Mouse (Mus musculus) kidney, adult 8-10 months (tissue): ENCODE measurements around the gene Cnpy1.

ENCODE experiments used
- DNase-seq, 2 experiments: peaks; one replicate each; pipeline ENCODE4 v3.0.0; 2022

The Cnpy1 gene

DNA sequence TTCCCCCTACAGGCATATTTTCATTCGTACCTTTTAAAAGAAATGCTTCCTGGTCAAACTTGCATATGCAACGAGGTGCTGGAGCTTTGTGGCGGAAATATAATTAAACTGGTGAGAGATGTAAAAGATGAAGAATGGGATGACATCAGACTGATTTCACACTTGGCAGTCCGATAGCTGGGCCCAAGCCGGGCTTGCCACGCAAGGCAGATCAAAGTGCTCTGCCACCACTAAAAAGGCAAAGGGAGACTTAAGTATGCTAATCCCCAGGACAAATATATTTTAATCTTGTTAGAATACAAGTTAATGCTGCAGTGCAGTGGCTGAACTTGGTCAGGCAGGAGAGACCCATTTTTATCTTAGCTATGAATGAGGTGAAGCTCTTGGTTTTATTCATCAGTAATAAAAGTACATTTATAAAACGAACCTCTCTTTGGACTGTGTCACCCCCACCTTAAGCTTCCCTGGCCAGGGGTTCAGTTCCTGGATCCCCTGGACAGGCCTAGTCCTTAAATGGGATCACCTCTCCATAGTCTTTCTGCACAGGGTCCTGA, 66.3 kb downstream of the Cnpy1 start:
- DNase-seq, result no peak

DNA sequence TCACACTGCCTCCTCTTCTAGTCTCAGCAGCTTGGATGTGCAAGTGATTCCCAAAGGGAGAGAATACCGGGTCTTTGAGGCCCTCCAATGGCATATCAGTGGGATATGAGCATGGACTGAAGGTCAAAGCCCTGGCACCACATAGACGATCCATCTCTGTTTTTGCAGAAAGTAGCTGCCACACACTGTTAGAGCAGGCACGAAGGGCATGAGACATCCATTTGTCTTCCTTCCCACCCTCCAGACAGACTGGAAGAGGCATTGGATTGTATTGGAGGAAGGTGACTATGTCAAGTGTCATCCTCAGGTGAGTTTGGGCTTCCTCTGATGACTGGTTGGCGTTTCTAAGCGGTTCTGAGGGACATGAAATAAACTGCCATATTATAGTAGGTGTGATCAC, 67.3 kb downstream of the Cnpy1 start:
- no peak for DNase-seq

DNA sequence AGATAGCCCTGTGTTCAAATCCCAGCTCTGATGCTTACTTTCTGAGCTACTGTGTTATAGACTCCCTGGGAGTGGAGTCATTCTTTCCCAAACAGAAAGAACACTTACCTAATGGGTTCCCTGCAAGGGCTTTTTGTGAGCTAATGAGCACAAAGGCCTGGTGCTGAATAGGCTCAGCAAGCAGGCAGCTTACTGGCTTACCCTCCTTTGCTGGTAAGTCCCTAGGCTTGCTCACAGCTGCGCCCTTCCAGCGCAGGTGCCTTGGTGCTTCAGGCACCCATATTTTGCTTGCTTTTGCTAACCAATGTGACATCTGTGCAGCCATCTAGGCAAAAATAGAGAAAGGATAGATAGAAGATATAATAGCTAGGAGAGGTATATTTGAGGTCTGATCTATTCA, 69.0 kb downstream of the Cnpy1 start:
- no peak for DNase-seq

DNA sequence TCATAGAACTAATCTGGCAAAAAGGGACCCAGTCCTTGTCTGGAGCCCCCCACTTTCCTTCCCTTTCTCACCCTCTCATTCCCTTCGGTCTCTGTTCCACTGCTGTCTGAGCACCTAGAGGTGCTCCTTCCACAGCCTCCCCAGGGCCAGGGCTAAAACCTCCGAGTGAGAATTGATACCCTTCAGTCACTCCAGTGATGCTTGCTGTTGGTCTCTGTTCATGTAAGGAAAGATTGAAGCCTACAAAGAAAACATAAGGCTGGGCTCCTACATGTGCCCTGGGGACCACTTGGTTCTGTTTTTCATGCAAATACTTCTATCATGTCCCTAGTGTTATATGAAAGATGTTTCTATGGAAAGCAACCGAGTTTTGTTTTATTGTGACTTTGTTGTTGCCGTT, 69.6 kb downstream of the Cnpy1 start:
- no peak for DNase-seq

DNA sequence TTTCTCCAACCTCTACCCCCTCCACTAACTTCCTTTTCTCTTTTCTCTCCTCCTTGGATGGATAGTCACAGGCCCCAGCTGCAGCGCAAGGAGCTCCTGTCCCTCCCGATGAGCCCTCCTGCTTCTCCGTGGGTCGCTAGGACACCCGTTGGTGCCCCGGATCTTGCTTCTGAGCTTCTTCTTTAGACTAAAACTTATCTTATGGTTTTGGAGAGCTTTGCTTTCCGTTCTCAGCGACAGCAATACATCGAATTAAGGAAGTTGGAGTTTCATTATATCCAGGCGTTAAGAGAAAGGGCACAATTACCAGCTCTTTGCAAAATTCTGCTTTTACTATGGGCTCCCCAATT, 70.1 kb downstream of the Cnpy1 start:
- DNase-seq, result no peak

DNA sequence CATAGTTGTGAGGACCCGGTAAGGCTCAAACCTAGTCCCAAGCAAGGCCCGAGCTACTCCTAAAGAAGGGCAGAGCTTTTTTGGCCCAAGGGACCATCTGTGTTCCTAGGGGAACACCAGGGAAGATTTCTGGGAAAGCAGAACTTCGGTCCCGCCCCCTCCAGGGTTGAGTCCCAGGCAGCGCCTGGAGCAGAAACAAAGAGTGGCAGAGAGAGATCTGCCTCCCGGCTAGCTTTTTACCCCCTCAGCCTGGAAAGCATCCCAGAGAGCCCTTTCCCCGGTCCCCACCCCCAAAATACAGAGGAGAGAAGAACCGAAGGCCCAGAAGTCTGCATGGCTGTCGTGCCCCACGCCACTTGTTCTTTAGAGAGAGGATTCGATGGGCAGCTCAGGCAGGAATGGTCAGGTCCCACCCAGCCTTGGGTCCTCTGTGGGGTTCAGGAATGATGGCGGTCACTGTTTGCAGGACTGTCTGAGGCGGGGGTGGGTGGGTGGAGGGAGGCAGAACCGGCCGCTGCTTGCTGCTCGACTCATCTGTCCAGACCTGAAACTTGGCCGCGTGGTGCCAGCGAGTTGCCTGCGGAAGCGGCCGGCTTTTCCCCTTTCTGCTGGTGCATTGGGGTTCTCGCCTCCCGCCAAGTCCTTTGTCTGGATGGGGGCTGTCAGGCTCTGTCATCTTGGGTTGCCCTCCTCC, 70.6 kb downstream of the Cnpy1 start:
- DNase-seq, result no peak

DNA sequence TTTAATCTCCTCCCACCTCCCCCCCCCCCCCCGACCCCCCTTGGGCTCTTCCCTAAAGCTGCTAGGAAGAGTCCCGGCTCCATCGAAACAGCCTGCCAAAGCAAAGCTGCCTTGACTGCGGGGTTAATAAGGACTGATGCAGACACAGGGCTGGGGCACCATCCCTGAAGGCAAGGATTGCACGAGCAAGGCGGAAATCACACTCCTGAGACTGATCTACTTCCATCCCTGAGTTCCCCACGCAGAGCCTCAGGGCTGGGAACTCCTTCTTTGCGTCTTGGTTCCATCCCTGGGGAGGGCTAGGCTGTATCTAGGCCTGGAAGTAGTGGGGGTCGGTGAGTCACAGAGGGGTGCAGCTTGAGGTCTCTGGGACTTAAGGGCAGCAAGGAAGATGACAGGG, 71.5 kb downstream of the Cnpy1 start:
- DNase-seq, result no peak

DNA sequence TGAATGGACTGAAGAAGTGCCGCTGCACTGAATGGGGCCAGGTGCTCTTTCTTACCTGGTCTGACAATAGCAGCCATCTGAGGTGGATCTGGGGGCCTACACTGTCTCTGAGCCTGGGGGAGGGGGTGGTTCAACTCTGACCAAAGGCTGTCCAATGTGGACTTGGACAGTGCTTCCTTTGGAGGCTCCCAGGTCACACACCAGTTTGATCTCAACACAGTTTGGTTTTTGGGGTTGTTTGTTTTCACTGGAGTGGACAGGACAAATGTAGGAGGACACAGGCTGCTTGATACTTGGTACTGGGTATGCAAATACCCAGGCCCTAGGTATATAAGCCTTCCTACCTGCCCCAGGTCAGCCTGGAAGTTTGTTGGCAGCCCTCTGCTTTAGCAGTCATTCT, 71.9 kb downstream of the Cnpy1 start:
- no peak for DNase-seq

DNA sequence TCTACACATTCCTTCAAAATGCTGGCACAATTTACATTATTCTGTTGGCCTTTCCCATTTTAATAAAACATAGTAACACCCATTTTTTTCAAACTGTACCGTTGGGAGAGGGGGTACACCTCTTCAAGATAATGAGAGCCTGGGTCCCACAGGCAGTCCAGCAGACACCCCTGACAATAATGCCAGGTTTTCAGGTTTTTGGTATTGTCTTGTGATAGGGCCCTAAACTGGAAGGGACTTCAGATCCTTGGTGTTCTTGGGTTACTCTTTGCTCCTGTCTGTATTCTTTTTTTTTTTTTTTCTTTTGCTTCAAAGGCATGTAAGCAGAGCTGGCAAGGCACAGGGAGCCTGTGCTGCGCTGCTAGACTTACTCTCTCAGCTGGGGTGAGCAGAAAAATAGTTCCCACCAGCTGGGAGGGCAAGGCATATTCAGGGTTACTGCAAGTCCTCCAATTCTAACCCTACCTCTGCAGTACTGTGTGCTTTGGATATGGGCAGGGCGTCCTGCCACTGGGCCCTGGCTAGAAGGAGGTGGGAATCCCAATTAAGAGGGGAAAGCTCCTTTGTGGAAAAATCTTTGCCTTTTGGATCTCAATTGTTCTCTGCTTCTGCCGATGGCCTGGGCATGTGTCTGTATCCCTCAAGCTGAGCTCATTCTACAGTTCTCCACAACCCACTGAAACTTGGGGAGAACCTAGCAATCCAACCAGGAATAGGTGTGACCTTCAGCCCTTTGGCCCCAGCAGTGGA, 72.5 kb downstream of the Cnpy1 start:
- no peak for DNase-seq

DNA sequence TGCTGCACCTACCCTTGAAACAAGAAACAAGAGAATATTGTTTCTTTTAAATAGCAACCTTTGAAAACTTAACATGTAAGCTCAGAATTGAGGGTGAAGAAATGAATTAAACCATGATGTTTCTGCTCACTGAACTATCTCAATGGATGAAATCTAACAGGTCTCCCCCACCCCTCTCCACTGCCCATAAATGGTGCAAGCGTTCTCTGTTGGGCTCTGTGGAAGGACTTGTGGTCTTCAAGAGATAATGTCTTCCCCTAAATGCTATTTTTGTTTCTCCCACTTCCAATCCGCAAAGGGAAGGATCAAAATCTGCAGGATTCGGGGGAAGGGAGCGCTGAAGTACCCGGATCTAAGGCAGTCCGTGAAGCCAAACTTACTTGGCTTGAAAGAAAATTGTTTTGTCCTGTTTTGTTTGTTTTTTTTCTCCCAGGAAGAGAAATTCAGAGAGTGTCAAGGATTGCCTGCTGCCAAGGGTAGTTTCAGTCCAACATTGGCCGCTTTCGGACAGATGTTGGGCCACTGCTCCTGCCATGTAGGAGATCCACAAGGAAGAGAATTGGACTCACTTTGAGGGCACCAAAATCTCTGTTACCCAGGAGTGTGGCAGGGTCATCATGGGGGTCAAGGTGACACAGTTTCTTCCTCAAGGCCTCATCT, 73.2 kb downstream of the Cnpy1 start:
- no peak for DNase-seq

DNA sequence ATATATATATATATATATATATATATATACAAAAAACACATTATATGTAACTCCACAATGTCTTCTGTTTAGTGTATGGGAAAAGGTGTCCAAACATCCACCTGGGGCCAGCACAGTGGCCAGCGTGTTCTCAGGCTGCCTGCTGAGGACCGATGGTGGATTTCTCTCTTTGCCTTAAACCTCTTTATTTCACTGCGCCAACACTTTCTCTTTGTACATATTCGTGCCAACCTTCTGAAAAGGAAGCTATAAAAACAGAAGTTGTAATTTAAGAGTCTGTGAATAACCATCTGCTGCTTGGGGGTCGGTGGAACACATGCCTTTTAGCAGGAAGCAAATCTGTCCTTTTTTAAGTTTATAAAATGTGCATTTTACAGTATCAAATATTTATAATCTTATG, 73.9 kb downstream of the Cnpy1 start:
- no peak for DNase-seq

DNA sequence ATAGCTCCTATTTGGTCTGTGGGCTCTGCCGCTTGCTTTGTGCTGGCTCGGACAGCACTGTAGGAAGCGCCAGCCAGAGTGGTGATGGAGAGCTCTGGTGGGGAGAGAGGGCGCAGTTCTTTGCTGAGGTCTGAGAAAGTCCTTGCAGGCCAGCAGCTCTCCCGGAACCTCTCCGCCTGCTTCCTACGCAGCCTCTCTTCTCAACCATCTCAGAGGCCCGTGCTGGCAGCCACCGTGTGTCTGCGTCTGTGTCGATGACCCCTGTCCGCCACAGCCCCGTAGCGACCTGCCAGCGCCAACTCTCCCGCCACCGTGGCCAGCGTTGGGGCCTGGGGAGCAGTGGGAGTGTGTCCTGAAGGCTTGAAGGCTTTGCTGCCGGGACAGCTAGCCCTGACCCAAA, 74.7 kb downstream of the Cnpy1 start:
- no peak for DNase-seq

DNA sequence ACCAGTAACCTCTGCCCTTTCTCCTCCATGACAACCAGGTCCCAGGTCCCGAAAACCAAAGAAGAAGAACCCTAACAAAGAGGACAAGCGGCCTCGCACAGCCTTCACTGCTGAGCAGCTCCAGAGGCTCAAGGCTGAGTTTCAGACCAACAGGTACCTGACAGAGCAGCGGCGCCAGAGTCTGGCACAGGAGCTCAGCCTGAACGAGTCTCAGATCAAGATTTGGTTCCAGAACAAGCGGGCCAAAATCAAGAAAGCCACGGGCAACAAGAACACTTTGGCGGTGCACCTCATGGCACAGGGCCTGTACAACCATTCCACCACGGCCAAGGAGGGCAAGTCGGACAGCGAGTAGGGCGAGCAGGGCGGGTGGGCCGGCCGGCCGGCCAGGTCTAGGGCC, 75.5 kb downstream of the Cnpy1 start:
- no peak for DNase-seq

DNA sequence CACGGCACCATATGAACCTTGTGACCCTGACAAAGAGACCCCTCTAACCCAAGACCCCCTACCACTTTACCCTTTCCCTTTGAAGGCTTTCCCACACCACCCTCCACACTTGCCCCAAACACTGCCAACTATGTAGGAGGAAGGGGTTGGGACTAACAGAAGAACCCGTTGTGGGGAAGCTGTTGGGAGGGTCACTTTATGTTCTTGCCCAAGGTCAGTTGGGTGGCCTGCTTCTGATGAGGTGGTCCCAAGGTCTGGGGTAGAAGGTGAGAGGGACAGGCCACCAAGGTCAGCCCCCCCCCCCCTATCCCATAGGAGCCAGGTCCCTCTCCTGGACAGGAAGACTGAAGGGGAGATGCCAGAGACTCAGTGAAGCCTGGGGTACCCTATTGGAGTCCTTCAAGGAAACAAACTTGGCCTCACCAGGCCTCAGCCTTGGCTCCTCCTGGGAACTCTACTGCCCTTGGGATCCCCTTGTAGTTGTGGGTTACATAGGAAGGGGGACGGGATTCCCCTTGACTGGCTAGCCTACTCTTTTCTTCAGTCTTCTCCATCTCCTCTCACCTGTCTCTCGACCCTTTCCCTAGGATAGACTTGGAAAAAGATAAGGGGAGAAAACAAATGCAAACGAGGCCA, 76.3 kb downstream of the Cnpy1 start:
- DNase-seq, result no peak

DNA sequence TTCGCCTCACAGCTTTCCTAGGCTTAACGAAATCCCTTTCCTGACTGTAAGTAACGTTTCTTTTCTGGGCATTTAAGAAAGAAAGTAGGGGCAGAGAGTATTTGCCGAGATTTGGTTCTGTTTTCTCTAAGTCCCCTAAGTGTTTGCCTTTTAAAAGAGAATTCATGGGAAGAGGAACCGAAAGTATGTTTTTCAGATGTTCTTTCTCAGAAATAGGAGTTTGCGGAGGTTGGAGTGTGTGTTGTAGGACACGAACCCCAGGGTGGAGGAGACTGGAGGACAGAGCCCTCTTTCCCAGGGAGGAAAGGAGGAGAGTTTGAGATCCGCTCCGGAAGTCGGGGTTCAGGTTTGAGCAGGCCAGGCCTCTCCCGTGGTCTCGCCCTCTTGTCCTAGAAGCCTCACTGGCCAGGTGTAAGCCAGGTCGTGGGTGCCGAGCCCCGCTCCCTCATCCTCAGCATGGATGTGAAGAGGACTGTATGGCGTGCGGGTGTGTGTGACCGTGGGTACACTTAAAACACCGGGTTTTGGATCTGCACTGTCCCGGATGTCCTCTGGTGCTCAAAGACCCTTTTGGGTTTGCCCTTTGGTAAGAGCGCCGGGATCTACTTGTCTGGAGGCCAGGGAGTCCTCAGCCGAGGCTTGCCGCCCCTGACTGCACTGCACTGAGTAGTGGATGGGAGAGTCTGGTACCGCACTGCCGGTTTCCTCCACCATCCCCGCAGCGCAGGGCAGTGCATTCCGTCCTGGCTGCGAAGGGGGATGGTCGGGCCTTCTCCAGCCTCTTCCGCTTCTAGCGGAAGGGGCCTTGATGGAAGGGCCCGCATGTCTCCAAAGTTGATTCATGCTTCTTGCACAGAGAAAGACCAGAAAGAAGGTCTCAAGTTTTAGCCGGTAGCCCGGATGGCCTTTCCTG, 77.1 kb downstream of the Cnpy1 start:
- no peak for DNase-seq

DNA sequence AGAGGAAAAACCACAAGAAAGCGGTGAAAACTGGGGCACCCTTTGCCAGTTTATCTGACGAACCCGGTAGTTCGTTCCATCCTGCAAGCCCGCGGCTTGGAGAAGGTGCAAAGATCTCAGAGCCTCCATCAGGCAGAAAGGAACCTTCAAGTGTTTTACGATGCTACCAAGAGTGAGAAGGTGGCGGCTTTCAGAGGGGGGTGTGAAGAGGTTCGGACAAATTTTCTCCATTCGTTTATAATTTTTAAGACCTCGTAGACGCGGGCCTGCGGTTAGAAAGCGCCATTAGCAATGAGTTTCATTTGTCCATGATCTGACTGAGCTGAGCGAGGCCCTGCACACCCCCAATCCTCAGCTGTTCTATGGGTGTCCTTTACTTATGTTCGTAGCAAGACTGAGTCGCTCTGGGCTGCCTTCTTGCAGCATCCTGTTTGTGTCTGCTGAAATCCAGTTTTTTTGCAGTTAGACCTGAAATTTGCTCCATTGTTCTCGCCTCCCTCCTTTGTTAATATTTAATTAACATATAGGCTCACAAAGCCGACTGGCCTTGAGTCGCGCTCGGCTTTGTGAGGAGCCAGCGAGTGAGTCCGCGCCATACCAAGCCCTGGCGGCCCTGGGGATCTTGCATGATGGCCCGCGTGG, 77.9 kb downstream of the Cnpy1 start:
- DNase-seq, result no peak

DNA sequence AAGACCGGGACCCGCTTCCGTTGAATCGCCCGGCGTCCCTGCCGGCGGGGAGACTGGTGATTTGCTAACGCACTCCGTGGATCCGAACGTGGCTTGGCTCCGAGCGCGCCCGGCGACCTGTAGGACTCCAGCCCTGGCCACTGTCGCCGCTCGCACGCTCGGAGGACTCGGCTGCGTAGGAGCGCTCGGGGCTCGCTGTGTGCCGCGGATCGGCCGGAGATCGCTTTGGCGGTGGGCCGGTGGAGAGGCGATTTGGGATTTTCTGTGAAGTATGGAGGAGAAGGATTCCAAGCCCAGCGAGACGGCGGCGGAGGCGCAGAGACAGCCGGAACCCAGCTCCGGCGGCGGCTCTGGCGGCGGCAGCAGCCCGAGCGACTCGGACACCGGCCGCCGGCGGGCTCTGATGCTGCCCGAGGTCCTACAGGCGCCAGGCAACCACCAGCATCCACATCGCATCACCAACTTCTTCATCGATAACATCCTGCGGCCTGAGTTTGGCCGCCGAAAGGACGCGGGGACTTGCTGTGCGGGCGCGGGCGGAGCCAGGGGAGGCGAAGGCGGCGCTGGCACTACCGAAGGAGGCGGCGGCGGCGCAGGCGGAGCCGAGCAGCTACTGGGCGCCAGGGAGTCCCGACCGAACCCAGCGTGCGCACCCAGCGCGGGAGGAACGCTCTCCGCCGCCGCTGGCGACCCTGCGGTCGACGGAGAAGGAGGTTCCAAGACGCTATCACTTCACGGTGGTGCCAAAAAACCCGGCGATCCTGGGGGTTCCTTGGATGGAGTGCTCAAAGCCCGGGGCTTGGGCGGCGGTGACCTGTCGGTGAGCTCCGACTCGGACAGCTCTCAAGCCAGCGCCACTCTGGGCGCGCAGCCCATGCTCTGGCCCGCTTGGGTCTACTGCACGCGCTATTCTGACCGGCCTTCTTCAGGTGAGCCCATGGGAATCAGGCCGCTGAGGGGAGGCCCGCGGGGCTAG, 79.1 kb downstream of the Cnpy1 start:
- DNase-seq, result no peak

DNA sequence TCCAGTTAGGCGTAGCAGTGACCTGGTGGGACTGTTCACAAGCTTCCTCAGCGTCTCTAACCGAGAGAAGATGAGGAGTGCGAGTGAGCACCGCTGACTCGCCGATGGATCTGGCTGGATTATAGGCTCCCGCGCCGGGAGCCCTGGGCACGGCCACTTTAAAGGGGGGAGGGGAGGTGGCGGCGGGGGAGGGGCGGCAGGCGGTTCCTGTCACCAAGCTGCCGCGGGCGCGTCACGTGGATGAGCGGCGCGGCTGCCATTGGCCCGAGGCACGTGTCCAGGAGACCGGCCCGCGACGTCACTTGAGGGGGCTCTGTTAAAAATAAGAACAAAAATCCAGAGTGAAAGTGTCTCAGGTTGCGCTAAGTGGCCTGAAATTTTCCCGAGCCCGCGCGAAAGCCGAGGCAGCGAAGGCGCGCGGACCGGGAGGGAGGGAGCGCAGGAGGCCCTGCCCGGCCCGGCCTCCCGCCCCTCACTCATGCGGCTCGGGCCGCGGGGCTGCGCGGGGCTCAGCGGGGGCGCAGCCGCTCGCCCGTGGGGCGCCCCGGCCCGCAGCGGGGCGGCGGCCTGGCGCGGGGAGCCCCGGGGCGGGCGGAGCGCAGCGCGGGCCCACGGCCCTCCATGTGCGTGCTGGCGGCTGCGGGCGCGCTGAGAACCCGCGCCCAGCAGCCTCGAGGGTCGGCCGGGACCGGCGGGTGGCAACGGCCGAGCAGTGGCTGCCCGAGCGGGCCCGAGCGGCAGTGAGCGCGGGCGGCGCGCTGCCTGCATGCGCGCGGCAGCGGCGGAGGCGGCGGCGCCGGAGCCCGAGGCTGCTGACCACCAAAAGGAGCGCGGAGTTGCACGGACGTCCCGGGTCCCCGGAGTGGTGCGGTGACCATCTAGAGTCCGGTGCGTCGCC, 80.0 kb downstream of the Cnpy1 start, which contains the start of gene En2:
TSS of gene En2 (plus strand) at position 337 of the 898 bp plus-strand sequence.
- no peak for DNase-seq

DNA sequence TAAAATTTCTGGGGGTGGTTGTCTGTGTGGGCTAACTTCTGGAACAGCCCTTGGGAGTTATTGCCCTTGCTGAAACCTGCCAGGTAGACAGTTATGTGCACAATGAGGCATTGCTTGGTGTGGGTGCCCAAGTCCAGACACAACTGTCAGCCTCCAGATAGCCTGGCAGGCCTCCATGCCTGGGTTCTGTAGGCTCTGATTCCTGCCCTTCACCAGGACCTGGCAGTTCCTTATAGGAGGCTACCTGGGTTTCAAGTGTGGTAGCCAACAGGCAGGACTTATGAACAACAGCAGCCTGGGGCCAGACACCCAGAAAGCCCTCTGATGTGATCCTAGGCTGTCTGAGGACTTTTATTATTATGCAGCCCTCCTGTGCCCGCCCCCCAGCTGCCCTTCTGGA, 81.7 kb downstream of the Cnpy1 start:
- no peak for DNase-seq
